Mouse (Mus musculus) kidney, postnatal 10 days (tissue): Measurements from ENCODE around the gene Parn.

ENCODE experiments used
- DNase-seq: peaks from one replicate; pipeline ENCODE4 v3.0.0; 2021; ENCODE audit warnings: mixed read lengths

Gene Parn

DNA sequence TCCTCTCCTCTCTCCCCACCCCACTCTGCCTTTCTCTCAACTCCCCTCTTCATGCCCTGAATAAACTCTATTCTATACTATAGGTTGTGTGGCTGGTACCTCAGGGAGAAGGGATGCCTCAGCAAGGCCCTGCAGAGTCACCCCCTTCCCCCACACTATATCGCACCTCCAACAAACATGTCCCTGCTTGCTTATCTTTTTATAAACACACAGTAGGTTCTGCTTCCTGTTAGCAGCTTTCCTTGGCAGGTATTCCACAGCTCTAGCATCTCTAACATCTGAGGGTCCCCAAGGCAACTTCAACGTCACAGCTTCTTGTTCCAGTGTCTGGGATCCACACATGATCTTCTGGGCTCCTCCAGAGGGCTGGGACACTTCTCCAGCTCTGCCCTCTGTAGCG is 117.3 kb downstream of the Parn start:
- no peak for DNase-seq

DNA sequence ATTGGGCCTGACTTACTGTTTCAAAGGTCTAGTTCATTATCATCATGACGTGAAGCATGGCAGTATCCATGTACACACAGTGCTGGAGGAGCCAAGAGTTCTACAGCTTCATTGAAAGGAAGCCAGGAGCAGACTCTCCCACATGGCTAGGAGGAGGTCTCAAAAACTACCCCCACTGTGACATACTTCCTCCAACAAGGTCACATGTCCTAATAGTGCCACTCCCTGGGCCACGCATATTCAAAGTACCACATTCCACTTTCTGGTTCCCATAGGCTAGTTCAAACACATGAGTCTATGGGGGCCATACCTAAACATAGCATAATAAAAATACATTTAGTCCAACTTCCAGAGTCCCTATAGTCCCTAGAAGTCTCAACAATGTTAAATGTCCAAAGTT is 118.0 kb downstream of the Parn start:
- no peak for DNase-seq

DNA sequence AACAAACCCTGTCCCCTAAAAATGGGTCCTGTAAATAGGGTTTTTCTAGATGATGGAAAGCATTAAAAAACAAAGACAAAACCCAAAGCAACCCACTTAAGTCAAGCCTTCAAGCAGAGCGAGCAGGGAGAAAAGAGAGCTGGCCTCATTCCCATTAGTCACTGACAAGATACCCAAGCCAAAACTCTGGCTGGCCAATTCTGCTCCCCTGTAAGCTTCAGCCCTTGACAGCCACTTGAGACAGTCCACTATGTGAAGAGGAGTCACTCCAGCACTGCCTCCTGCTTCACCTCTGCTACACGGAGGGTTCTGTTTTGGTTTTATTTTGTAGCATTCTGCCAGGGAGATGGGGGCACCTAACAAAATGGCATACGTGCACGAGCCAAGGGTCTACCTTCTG is 126.2 kb downstream of the Parn start:
- DNase-seq, result no peak

GRCm38 (mm10) chr16:13541121-13541747 is 126.7 kb downstream of the Parn start:
- peak; percentile 22 for DNase-seq

DNA sequence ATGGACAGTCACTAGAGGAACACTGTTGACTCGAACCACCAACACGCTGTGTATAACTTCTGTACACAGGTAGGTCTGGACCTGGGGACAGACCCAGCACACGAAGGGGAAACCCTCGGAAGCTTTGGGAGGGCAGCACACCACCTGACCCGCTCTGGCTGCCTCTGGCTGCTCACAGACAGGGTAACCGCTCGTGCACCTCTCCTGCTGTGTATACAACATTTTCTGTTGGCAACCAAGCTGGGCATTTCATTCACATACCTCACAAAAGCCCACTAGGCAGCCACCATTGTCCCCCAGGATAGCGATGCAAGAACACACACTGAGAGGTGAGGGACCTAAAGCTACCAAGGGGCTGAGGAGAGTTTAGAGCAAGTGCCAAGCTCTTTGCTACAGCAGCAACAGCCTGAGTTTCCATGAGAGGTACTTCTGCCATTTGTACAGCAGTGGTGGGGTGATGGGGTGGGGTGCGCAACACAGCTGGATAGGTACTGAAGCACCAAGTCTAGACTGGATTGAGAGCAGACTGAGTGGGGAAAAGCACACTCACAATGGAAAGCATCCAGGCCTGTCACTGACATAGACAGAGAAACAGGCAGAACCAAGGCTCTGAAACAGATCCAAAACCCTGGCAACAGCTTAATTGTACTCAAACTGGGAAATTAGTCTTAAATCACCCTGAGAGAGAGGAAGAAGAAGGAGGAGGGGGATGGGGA is 128.9 kb downstream of the Parn start:
- DNase-seq, result peak; percentile 26

- peak; percentile 59 for DNase-seq
These were observed 129.6 kb downstream of the Parn start for GRCm38 (mm10) chr16:13538213-13538932.

DNA sequence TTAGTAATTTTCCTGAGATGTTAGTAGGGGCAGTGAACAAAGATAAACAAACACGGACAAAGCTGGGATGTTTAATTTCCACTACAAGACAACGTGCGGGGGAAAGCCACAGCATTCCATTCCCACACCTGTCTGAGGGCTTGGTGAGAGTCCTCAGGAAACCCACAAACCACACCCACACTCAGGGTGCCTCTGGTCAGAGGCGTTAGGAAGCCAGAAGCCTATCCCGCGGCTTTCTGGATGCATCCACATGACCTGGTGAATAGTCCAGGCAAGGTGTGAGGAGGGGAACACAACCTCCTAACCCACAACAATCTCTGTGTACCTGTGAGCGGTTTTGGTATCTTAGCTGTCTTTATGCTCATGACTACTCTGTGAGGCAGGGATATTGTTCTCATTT is 131.6 kb downstream of the Parn start:
- no peak for DNase-seq

DNA sequence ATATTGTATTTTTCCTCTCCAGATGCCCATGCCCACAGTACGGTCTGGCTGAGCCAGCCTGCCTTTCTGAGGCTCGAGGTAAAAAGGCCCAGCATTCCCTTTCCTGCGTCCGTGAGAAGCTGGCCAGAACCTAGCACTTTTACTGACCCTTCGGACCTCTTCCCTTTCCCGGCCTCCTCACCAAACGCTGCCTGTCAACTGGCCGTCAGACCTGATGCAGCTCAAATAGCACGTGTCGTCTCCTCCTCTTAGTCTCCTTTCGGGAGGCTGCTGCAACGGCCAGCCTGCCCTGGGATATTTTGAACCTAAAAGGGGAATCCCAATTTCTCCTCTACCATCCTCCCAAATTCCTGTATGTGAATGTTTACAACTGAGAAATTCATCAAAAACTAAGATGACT is 132.1 kb downstream of the Parn start:
- no peak for DNase-seq

- DNase-seq, result peak; percentile 63
These were observed 135.1 kb downstream of the Parn start for GRCm38 (mm10) chr16:13532840-13533239.

DNA sequence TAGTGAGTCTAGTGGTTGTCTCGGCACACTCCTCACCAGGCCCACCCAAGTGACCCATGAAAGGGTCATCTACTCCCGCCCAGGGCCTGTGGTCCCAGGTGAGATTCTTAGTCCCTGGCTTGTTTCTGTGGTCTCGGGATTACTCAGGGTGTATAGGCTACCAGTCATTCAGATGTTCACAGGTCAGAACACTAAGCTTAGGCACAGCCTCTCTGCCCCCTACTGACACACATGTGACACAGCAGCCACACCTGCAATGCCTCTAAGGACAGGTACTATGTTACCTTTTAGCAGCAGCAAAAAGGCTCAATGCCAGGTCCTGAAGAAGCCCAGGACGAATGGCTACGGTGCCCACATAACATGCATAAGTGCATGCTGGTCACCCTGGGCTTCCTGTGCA is 136.7 kb downstream of the Parn start:
- DNase-seq, result no peak

- DNase-seq, result no peak
These were observed 146.6 kb downstream of the Parn start for GRCm38 (mm10) chr16:13521359-13521758.

DNA sequence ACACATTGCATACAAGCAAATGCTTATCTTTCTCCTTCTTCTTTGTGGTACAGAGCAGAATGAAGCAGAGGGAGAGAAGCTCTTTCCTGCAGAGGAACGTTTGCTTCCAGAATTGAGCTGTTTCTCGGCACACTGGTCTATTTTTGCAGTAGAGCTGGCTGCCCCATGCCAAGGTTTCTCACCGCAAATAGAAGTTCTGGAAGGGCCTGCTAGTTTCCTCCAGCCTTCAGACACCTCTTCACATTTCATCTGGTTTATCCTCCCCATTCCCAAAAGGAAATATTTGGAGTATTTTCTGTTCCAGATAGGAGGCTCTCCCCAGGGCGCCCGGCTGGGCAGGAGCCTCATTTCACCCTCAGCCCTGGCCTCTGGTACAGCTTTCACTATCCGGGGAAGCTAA is 147.7 kb downstream of the Parn start:
- no peak for DNase-seq

GRCm38 (mm10) chr16:13516214-13516613 is 151.8 kb downstream of the Parn start:
- no peak for DNase-seq

GRCm38 (mm10) chr16:13515524-13515923 is 152.4 kb downstream of the Parn start:
- no peak for DNase-seq

GRCm38 (mm10) chr16:13505055-13505454 is 162.9 kb downstream of the Parn start:
- DNase-seq, result no peak

- DNase-seq, result no peak
These were observed 163.5 kb downstream of the Parn start for GRCm38 (mm10) chr16:13504476-13504875.

DNA sequence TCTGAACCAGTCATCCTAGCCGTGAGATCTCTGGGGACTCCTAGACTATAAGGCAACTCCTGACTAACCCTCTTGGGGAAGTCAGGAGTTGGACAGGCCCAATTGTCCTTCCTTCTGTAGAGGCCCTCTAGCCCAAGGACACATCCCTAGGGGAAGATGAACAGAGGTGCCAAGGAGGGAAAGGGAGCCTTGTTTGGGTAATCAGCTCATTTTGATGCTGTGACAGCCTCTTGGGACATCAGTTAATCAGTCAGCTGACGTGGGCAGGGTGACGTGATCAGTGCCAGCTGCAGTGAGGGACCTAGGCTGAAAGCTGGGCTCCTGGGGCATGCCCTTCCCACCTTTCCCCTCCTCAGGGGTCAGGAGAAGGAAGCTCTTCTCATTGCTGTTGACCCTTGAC is 169.0 kb downstream of the Parn start:
- no peak for DNase-seq

GRCm38 (mm10) chr16:13493981-13494380 is 174.0 kb downstream of the Parn start:
- peak; percentile 45 for DNase-seq

- no peak for DNase-seq
These were observed 175.0 kb downstream of the Parn start for GRCm38 (mm10) chr16:13492996-13493395.

GRCm38 (mm10) chr16:13491776-13492175 is 176.2 kb downstream of the Parn start:
- DNase-seq, result no peak
